Mouse (Mus musculus): Measurements from ENCODE around the gene Gm49339. TPM values are rescaled to one million over a fixed set of nuclear protein-coding genes. Genes with fewer than 3 reads are reported as not detected.
"Not testable (repeated sequence)": the region's sequence is repeated elsewhere in the genome, so short reads cannot be mapped to it uniquely, and the experiment has no call there.

Gm49339 gene
- 0.56 and 1.1 TPM in 2 replicates for polyA plus RNA-seq (2015; fragmentation: Nextera tagmentation; extraction: Ambion mirVana)

- not testable (repeated sequence) for DNase-seq (ENCODE audit: low spot score)
These were observed at the start of gene Gm49339, which contains the start of gene Lilr4b for GRCm38 (mm10) chr10:51480397-51480796. Gene Gm49339, plus strand, starts transcription at chr10:51480612. Gene Lilr4b, plus strand, starts transcription at chr10:51480632.

DNA sequence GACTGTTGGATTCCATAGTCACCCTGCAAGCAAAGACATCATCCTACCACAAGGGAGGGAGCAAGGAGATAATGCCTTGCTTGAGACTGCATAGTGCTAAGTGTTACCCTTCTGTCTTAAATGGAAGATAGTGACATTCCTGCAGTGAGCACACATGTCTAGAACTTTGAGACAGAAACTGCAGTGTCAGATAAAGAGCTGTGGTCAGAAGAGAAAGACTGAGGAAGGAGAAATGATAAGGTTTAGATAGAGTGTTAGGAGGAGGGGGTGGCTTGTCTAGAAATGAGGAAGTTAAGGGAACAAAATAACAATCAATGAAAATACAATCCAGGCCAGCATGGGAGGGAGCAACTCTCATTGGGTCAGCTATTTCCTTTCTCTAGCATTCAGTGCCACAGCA lies 47.5 kb upstream of the Gm49339 start:
- no peak for DNase-seq (ENCODE audit: low spot score)

- DNase-seq (ENCODE audit: low spot score), result no peak
These were observed 44.7 kb upstream of the Gm49339 start for GRCm38 (mm10) chr10:51435684-51436083.

DNA sequence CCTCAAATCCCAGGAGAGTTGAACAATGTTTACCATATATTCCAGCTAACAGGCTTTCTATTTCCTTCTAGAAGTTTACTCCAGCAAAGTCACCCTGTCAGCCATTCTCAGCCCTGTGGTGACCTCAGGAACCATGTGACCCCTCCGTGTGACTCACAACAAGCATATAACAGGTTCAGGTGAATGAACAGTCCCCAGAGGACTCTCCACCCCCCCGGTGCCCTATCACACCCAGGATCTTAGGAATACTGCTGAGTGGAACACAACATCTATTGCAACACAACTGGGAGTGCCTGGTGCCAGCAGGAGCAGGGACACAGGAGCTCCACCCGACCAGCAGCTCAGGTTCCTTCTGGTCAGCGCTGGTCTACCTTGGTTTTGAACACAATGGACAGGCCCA lies 28.8 kb upstream of the Gm49339 start:
- DNase-seq (ENCODE audit: low spot score), result no peak

GRCm38 (mm10) chr10:51453616-51454298 lies 26.7 kb upstream of the Gm49339 start:
- no peak for DNase-seq (ENCODE audit: low spot score)

DNA sequence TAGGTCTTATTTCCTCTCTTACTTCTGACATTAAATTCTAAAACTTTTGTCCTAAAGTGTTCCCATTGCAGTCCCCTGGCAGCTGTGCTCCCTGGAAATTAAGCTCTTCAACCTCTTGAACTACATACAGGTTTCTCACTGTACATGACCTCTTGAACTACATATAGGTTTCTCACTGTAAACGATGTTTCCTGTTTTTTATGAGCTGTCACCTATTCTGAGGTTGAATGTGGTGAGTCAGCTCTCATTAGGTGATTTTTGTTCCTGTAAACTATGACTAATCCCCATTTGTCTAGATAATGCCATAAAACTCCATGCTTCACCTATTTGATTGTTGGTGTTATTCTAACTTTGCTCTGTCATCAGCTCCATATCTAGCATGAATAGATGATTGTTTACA lies 26.0 kb upstream of the Gm49339 start:
- DNase-seq (ENCODE audit: low spot score), result no peak

- no peak for DNase-seq (ENCODE audit: low spot score)
These were observed 24.6 kb upstream of the Gm49339 start for GRCm38 (mm10) chr10:51455762-51456161.

GRCm38 (mm10) chr10:51456369-51456768 lies 24.0 kb upstream of the Gm49339 start:
- DNase-seq (ENCODE audit: low spot score), result no peak

DNA sequence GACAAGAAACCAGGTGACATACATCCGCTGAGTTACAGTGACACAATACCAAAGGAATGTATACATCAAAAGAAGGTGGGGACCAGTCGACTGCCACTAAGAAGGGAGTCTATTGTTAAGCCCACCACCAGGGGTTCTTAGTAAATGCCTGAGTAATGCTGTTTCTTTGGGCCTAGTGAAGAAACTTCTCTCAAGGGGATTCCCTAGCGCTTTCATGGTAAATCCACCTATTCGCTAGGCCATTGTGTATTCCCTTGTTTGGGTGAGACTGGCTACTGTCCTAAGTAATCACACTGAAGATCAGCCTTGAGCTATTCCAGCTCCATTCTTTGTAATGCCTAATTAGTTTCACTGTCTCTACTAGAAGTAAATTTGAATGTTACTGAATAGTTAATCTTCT lies 16.6 kb upstream of the Gm49339 start:
- not testable (repeated sequence) for DNase-seq (ENCODE audit: low spot score)

- not testable (repeated sequence) for DNase-seq (ENCODE audit: low spot score)
These were observed 10.3 kb downstream of the Gm49339 start, which contains the start of gene Lilrb4a for GRCm38 (mm10) chr10:51490691-51491090. Gene Lilrb4a, plus strand, starts transcription at chr10:51490956.

DNA sequence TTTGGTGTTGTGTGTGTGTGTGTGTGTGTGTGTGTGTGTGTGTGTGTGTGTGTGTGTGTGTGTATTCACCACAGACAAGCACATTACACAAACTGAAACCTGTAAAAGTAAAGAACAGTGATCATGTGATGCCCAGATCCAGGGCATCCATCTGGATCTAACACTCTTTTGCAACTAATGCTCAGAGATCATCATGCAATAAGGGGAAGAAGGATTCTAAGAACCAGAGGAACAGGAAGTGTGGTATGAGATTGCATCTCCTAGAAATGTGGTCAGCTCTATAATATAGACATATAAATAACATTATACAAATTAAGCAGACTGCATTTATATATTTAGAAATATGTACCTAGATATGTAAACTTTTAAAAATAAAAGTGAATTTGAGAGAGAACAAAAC lies 39.6 kb downstream of the Gm49339 start:
- DNase-seq (ENCODE audit: low spot score), result no peak

GRCm38 (mm10) chr10:51521453-51521852 lies 41.0 kb downstream of the Gm49339 start:
- DNase-seq (ENCODE audit: low spot score), result no peak

- DNase-seq (ENCODE audit: low spot score), result no peak
These were observed 45.7 kb downstream of the Gm49339 start for GRCm38 (mm10) chr10:51526090-51526489.

GRCm38 (mm10) chr10:51526633-51527032 lies 46.2 kb downstream of the Gm49339 start:
- no peak for DNase-seq (ENCODE audit: low spot score)

GRCm38 (mm10) chr10:51528840-51529434 lies 48.5 kb downstream of the Gm49339 start:
- DNase-seq (ENCODE audit: low spot score), result no peak

GRCm38 (mm10) chr10:51529497-51529896 lies 49.1 kb downstream of the Gm49339 start:
- no peak for DNase-seq (ENCODE audit: low spot score)

GRCm38 (mm10) chr10:51530813-51531212 lies 50.4 kb downstream of the Gm49339 start:
- no peak for DNase-seq (ENCODE audit: low spot score)

Other genes with a start within 250 kb of the Gm49339 start
- 2.1 and 2.3 TPM in 2 replicates for gene Lilr4b, start within 50 bp of the Gm49339 start, polyA plus RNA-seq (2015; fragmentation: Nextera tagmentation; extraction: Ambion mirVana)
- 5.2 and 5.4 TPM in 2 replicates for gene Lilrb4a, start 10.3 kb downstream of the Gm49339 start, polyA plus RNA-seq (2015; fragmentation: Nextera tagmentation; extraction: Ambion mirVana)
- 0.35 and 0.60 TPM in 2 replicates for gene Fam162b, start 109.9 kb downstream of the Gm49339 start, polyA plus RNA-seq (2015; fragmentation: Nextera tagmentation; extraction: Ambion mirVana)
- 0.05 TPM in 1 of 2 replicates, not detected in the other for gene Gprc6a, start 150.8 kb downstream of the Gm49339 start, polyA plus RNA-seq (2015; fragmentation: Nextera tagmentation; extraction: Ambion mirVana)
- not detected in 2 replicates for gene Rfx6, start 197.1 kb downstream of the Gm49339 start, polyA plus RNA-seq (2015; fragmentation: Nextera tagmentation; extraction: Ambion mirVana)

Data from thymus, postnatal 0 days (tissue).